Mouse (Mus musculus) thymus, adult 2 months (tissue): ENCODE measurements around the gene Ctxn1.

Source experiments
- CTCF ChIP-seq: fragments of 200-500 bp; IDR thresholded peaks from 2 replicates; pipeline ENCODE4 v1.5.1; 2012; ENCODE audit warnings: mild to moderate bottlenecking, control low read depth, low read length, moderate library complexity, borderline replicate concordance; ENCODE audit not compliant: control insufficient read depth, poor library complexity, insufficient read depth; ENCODE audit errors: extremely low read depth
- POLR2A ChIP-seq: fragments of 200-500 bp; IDR thresholded peaks from 2 replicates; pipeline ENCODE4 v1.6.1; 2012; ENCODE audit warnings: mild to moderate bottlenecking, low read length, control low read depth, moderate library complexity; ENCODE audit not compliant: control insufficient read depth, poor library complexity, insufficient read depth; ENCODE audit errors: extremely low read depth

GRCm38 (mm10) chr8:4247951-4248540 lies 11.0 kb downstream of the Ctxn1 start, which contains the start of gene Tgfbr3l:
- TF ChIP-seq CTCF (no peak), POLR2A (no peak)
